Comparison of ENCODE assay signal across 11 mouse cellular contexts in the genomic region with DNA sequence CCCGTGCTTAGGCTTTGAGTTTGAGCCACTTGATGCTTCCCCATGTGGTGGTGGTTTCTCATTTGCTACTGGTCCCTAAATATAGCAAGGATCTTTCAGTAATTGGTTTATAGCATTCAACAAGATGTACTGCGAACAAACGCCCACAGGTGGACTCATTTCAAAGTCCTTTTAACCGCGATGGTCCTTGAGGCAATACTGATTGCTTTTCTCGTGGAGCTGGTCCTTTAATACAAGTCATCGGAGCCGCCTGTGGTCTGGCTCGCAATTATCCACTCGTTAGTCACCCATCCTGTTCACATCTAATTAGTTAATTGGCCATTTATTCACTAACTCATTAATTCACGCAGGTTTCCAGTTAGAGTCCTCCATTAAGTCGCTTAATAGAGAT. TPM values are rescaled to one million over a fixed set of nuclear protein-coding genes. Genes with fewer than 3 reads are reported as not detected.
A peak's percentile ranks its signal among the peaks of the same experiment; 100 is the strongest.
DNase-seq lines count a peak whose midpoint lies in the region; ATAC-seq and TF ChIP-seq lines count a peak whose summit lies in the region.
"Had no signal": no experiment of that assay in that cellular context is flagged by ENCODE, and none has a peak within 500 bp of the region (broad histone marks: within the 10 kb centered on the region; RNA-seq: fewer than 3 reads in every experiment).

No protein-coding gene starts in this region.

- 47% methylated on average over 12 of the region's 12 CpGs for WGBS in kidney, embryonic 14.5 days
- WGBS in forebrain, postnatal 0 days: 15% methylated on average over 12 of the region's 12 CpGs
- WGBS in midbrain, embryonic 11.5 days: 60% methylated on average over 12 of the region's 12 CpGs
- WGBS in liver, postnatal 0 days (ENCODE audit: insufficient replicate concordance): 57% methylated on average over 12 of the region's 12 CpGs

- no peak overlapping the region for H3K9ac ChIP-seq in kidney, embryonic 14.5 days (ENCODE audit: low read depth, low read length)
- H3K9ac ChIP-seq in forebrain, postnatal 0 days: peak overlapping the region; percentile 87
- peak overlapping the region; percentile 81 for H3K9ac ChIP-seq in midbrain, embryonic 11.5 days (ENCODE audit: low read length)
- H3K9ac ChIP-seq in liver, postnatal 0 days (replicated peaks): no peak overlapping the region

- ATAC-seq in kidney, embryonic 14.5 days (ENCODE audit: low FRiP score, low TSS enrichment): no peak
- peak; percentile 44 for ATAC-seq in forebrain, postnatal 0 days
- ATAC-seq in midbrain, embryonic 11.5 days (ENCODE audit: low FRiP score): peak; percentile 9; the same call in 1 of the 2 replicates
- no peak for ATAC-seq in liver, postnatal 0 days

- peak overlapping the region; percentile 98; the same call in 1 of the 2 replicates for H3K4me2 ChIP-seq in kidney, embryonic 14.5 days (replicated peaks; ENCODE audit: low read depth, low read length)
- H3K4me2 ChIP-seq in forebrain, postnatal 0 days (ENCODE audit: low read depth): peak overlapping the region; percentile 73
- H3K4me2 ChIP-seq in midbrain, embryonic 11.5 days: peak overlapping the region; percentile 88
- H3K4me2 ChIP-seq in liver, postnatal 0 days (ENCODE audit: low read depth, low read length): no peak overlapping the region

- no peaks in the 10 kb centered on the region for H3K9me3 ChIP-seq in kidney, embryonic 14.5 days (ENCODE audit: control insufficient read depth, low read length)
- no peaks in the 10 kb centered on the region for H3K9me3 ChIP-seq in forebrain, postnatal 0 days (ENCODE audit: low read length)
- H3K9me3 ChIP-seq in midbrain, embryonic 11.5 days (ENCODE audit: control insufficient read depth, low read length): no peaks in the 10 kb centered on the region
- H3K9me3 ChIP-seq in liver, postnatal 0 days (ENCODE audit: low read length): no peaks in the 10 kb centered on the region

- no peaks in the 10 kb centered on the region for H3K36me3 ChIP-seq in kidney, embryonic 14.5 days (ENCODE audit: control insufficient read depth, insufficient read depth, low read length)
- no peaks in the 10 kb centered on the region for H3K36me3 ChIP-seq in forebrain, postnatal 0 days (ENCODE audit: insufficient read depth)
- H3K36me3 ChIP-seq in midbrain, embryonic 11.5 days (ENCODE audit: control insufficient read depth, insufficient read depth, low read length): no peaks in the 10 kb centered on the region
- no peaks in the 10 kb centered on the region for H3K36me3 ChIP-seq in liver, postnatal 0 days (replicated peaks; ENCODE audit: insufficient read depth, low read length)

- TF ChIP-seq CTCF in cortical plate, adult 2 months (IDR thresholded peaks at IDR 0.05; ENCODE audit: extremely low read depth, insufficient read depth, low read length): no peak
- TF ChIP-seq CTCF in forebrain, postnatal 0 days (IDR thresholded peaks at IDR 0.05; ENCODE audit: low read depth): peak; percentile 18; the same call in 1 of the 2 replicates
- TF ChIP-seq CTCF in liver, postnatal 0 days (IDR thresholded peaks at IDR 0.05; ENCODE audit: low read depth): no peak

- no peak for DNase-seq in kidney, adult 9 months
- DNase-seq in forebrain, postnatal 0 days: peak; percentile 53
- no peak for DNase-seq in midbrain, embryonic 11.5 days (ENCODE audit: low spot score, missing footprints)
- DNase-seq in natural killer cell, adult 2 months (ENCODE audit: low spot score in 2 of 2): no peak
- no peak for DNase-seq in liver, postnatal 0 days
- no peak for DNase-seq in kidney, postnatal 14 days
- DNase-seq: gastrocnemius, postnatal 25 days had no signal

- no peak overlapping the region for H3K27ac ChIP-seq in kidney, embryonic 14.5 days (ENCODE audit: low read depth, low read length)
- 0 out of 2 replicates have a peak overlapping the region, but pooled peaks have one; percentile 92 for H3K27ac ChIP-seq in cortical plate, adult 2 months (ENCODE audit: insufficient read depth, low read length)
- peak overlapping the region; percentile 88 for H3K27ac ChIP-seq in forebrain, postnatal 0 days (ENCODE audit: low read depth, low read length)
- H3K27ac ChIP-seq in midbrain, embryonic 11.5 days (ENCODE audit: low read depth, low read length): no peak overlapping the region
- H3K27ac ChIP-seq in liver, postnatal 0 days (ENCODE audit: low read depth): no peak overlapping the region
- H3K27ac ChIP-seq: macrophage had no signal

- H3K4me1 ChIP-seq in kidney, embryonic 14.5 days (ENCODE audit: control insufficient read depth, insufficient read depth, low read length): no peaks in the 10 kb centered on the region
- no peaks in the 10 kb centered on the region for H3K4me1 ChIP-seq in cortical plate, adult 2 months (ENCODE audit: control insufficient read depth, insufficient read depth, low read length)
- H3K4me1 ChIP-seq in forebrain, postnatal 0 days (ENCODE audit: insufficient read depth): peaks cover 12% of the 10 kb centered on the region
- H3K4me1 ChIP-seq in midbrain, embryonic 11.5 days (ENCODE audit: control insufficient read depth, insufficient read depth, low read length): peaks cover 6% of the 10 kb centered on the region
- 0 out of 2 replicates have a peak, but pooled peaks cover 4% of the 10 kb centered on the region for H3K4me1 ChIP-seq in liver, postnatal 0 days (ENCODE audit: insufficient read depth)

- H3K4me3 ChIP-seq in kidney, embryonic 14.5 days (ENCODE audit: low read length): no peak overlapping the region; the same call in 1 of the 2 replicates
- H3K4me3 ChIP-seq in cortical plate, adult 2 months (ENCODE audit: insufficient read depth, low read length): peak overlapping the region; percentile 47; the same call in 1 of the 2 replicates
- H3K4me3 ChIP-seq in forebrain, postnatal 0 days (ENCODE audit: low read depth, low read length): peak overlapping the region; percentile 64
- H3K4me3 ChIP-seq in midbrain, embryonic 11.5 days (ENCODE audit: low read depth, low read length): no peak overlapping the region
- no peak overlapping the region for H3K4me3 ChIP-seq in liver, postnatal 0 days (ENCODE audit: low read depth, low read length)

- no peak for TF ChIP-seq EP300 in liver, postnatal 0 days (IDR thresholded peaks at IDR 0.05; ENCODE audit: low read depth)

- peak; percentile 40; the same call in 1 of the 2 replicates for TF ChIP-seq POLR2A in cortical plate, adult 2 months (IDR thresholded peaks at IDR 0.05; ENCODE audit: extremely low read depth, insufficient read depth, low read length)

- H3K27me3 ChIP-seq in kidney, embryonic 14.5 days (ENCODE audit: control insufficient read depth, insufficient read depth, low read length): peaks cover 10% of the 10 kb centered on the region
- no peaks in the 10 kb centered on the region for H3K27me3 ChIP-seq in forebrain, postnatal 0 days (ENCODE audit: insufficient read depth, low read length)
- H3K27me3 ChIP-seq in midbrain, embryonic 11.5 days (ENCODE audit: control insufficient read depth, insufficient read depth, low read length): peaks cover 8% of the 10 kb centered on the region
- H3K27me3 ChIP-seq in liver, postnatal 0 days (ENCODE audit: insufficient read depth, low read length): peaks cover 35% of the 10 kb centered on the region

RNA-seq across cellular contexts. Expression of a gene that starts 0.6 kb away (rescaled TPM):
- 0.24 and 1.2 TPM in 2 replicates for polyA plus RNA-seq in kidney, embryonic 14.5 days (2014; fragmentation: Nextera tagmentation; extraction: Ambion mirVana)
- 64.3 and 68.0 TPM in 2 replicates for polyA plus RNA-seq in cortical plate, adult 2 months (2012; rRNA removed)
- total RNA-seq in forebrain, postnatal 0 days (2014; rRNA removed): 114 TPM in 2 replicates
- 95.2 and 102 TPM in 2 replicates for polyA plus RNA-seq in forebrain, postnatal 0 days (2015; fragmentation: Nextera tagmentation; extraction: Ambion mirVana)
- 6.5 and 7.0 TPM in 2 replicates for polyA plus RNA-seq in midbrain, embryonic 11.5 days (2014; fragmentation: Nextera tagmentation; extraction: Ambion mirVana)
- not detected in 2 replicates for polyA plus RNA-seq in liver, postnatal 0 days (2015; fragmentation: Nextera tagmentation; extraction: Ambion mirVana)
- total RNA-seq: gastrocnemius, postnatal 25 days had no signal
- polyA plus RNA-seq: macrophage had no signal

RNA-seq across cellular contexts. Expression of a gene that starts 32.6 kb away (rescaled TPM):
- 15.1 and 16.1 TPM in 2 replicates for polyA plus RNA-seq in kidney, embryonic 14.5 days (2014; fragmentation: Nextera tagmentation; extraction: Ambion mirVana)
- polyA plus RNA-seq in cortical plate, adult 2 months (2012; rRNA removed): 31.3 and 32.0 TPM in 2 replicates
- 18.1 and 21.9 TPM in 2 replicates for total RNA-seq in forebrain, postnatal 0 days (2014; rRNA removed)
- 15.2 and 17.9 TPM in 2 replicates for polyA plus RNA-seq in forebrain, postnatal 0 days (2015; fragmentation: Nextera tagmentation; extraction: Ambion mirVana)
- 23.1 and 26.6 TPM in 2 replicates for polyA plus RNA-seq in midbrain, embryonic 11.5 days (2014; fragmentation: Nextera tagmentation; extraction: Ambion mirVana)
- 3.3 and 3.6 TPM in 2 replicates for polyA plus RNA-seq in liver, postnatal 0 days (2015; fragmentation: Nextera tagmentation; extraction: Ambion mirVana)

RNA-seq across cellular contexts. Expression of a gene that starts 59.4 kb away (rescaled TPM):
- polyA plus RNA-seq in kidney, embryonic 14.5 days (2014; fragmentation: Nextera tagmentation; extraction: Ambion mirVana): 8.7 and 13.9 TPM in 2 replicates
- not detected in 2 replicates for polyA plus RNA-seq in cortical plate, adult 2 months (2012; rRNA removed)
- total RNA-seq in forebrain, postnatal 0 days (2014; rRNA removed): not detected in 2 replicates
- polyA plus RNA-seq in forebrain, postnatal 0 days (2015; fragmentation: Nextera tagmentation; extraction: Ambion mirVana): 10.0 and 15.7 TPM in 2 replicates
- polyA plus RNA-seq in midbrain, embryonic 11.5 days (2014; fragmentation: Nextera tagmentation; extraction: Ambion mirVana): 16.0 and 16.1 TPM in 2 replicates
- 1.8 and 1.9 TPM in 2 replicates for polyA plus RNA-seq in liver, postnatal 0 days (2015; fragmentation: Nextera tagmentation; extraction: Ambion mirVana)
- polyA plus RNA-seq: large intestine, adult 2 months; macrophage had no signal

Comparison
In these comparisons a context has a peak if more than half of its experiments do, and no peak if none do; other contexts are left out.
1. ATAC-seq: peak in forebrain, postnatal 0 days (single experiment) and midbrain, embryonic 11.5 days (single experiment); none in kidney, embryonic 14.5 days (single experiment) and liver, postnatal 0 days (single experiment).
2. H3K27ac ChIP-seq: peak in cortical plate, adult 2 months (single experiment) and forebrain, postnatal 0 days (single experiment); none in kidney, embryonic 14.5 days (single experiment), midbrain, embryonic 11.5 days (single experiment) and liver, postnatal 0 days (single experiment).
3. H3K4me3 ChIP-seq: peak in cortical plate, adult 2 months (single experiment) and forebrain, postnatal 0 days (single experiment); none in kidney, embryonic 14.5 days (single experiment), midbrain, embryonic 11.5 days (single experiment) and liver, postnatal 0 days (single experiment).
4. H3K9ac ChIP-seq: peak in forebrain, postnatal 0 days (single experiment) and midbrain, embryonic 11.5 days (single experiment); none in kidney, embryonic 14.5 days (single experiment) and liver, postnatal 0 days (single experiment).